Mouse (Mus musculus) liver, adult 2 months (tissue): ENCODE data around the gene Kcnmb4.

ENCODE experiments used
- CTCF ChIP-seq: fragments of 200-500 bp; IDR thresholded peaks from 2 replicates; pipeline ENCODE4 v1.5.1; 2011; ENCODE audit warnings: low read depth, low read length, control low read depth
- POLR2A ChIP-seq: fragments of 200-500 bp; IDR thresholded peaks from 2 replicates; pipeline ENCODE4 v1.6.1; 2011; ENCODE audit warnings: low read length, control low read depth; ENCODE audit not compliant: insufficient read depth; ENCODE audit errors: extremely low read depth

- TF ChIP-seq CTCF = no peak
- no peak for TF ChIP-seq POLR2A
Observed at GRCm38 (mm10) chr10:116448166-116448565, 25.5 kb downstream of the Kcnmb4 start.
